ENCODE assay signal across 26 mouse cellular contexts in the genomic region with DNA sequence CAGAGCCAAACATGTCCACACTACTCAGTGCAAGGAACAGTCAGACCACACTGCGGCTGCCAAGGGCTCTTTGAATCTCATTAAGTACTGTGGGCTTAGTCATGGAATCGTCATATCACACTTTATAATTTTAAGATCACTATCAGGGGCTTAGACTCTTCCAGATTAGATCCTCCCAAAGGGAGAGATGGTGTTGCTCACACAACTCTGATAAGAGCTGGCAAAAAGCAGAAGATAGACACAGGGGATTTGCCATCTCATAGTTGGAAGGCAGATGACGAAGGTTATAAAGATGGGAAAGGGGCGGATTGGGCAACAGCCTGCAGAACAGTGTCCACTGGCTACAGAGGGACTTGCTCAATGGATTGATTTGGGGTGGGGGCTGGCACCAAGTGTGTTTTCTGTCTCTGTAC. TPM values are rescaled to one million over a fixed set of nuclear protein-coding genes. Genes with fewer than 3 reads are reported as not detected.
DNase-seq lines count a peak whose midpoint lies in the region; ATAC-seq and TF ChIP-seq lines count a peak whose summit lies in the region.
"Had no signal": no experiment of that assay in that cellular context is flagged by ENCODE, and none has a peak within 500 bp of the region (broad histone marks: within the 10 kb centered on the region; RNA-seq: fewer than 3 reads in every experiment).

No protein-coding gene starts in this region.

- H3K9me3 ChIP-seq in lung, embryonic 14.5 days (ENCODE audit: low read depth, low read length) = no peaks in the 10 kb centered on the region
- no peaks in the 10 kb centered on the region for H3K9me3 ChIP-seq in lung, embryonic 16.5 days (ENCODE audit: control insufficient read depth, low read length)
- H3K9me3 ChIP-seq: embryonic facial prominence, embryonic 15.5 days; forebrain, embryonic 15.5 days; heart, embryonic 15.5 days; limb, embryonic 12.5 days; stomach, embryonic 15.5 days had no signal

- H3K36me3 ChIP-seq in lung, embryonic 14.5 days (ENCODE audit: insufficient read depth) = peaks cover 7% of the 10 kb centered on the region; the same call in 1 of the 2 replicates
- no peaks in the 10 kb centered on the region for H3K36me3 ChIP-seq in lung, embryonic 16.5 days (ENCODE audit: control insufficient read depth, insufficient read depth, low read length)
- H3K36me3 ChIP-seq: forebrain, embryonic 15.5 days; heart, embryonic 15.5 days; limb, embryonic 12.5 days; stomach, embryonic 15.5 days had no signal

- DNase-seq in lung, embryonic 14.5 days = peak; percentile 67
- no peak for DNase-seq in lung, adult 2 months
- peak; percentile 67 for DNase-seq in NIH3T3 (ENCODE audit: low read depth)
- no peak for DNase-seq in left cerebral cortex, adult 8-10 months (ENCODE audit: low spot score in 2 of 2)
- no peak for DNase-seq in right cerebral cortex, adult 18-20 months
- DNase-seq: adrenal gland, postnatal 25 days; cerebellum, adult 9-10 months; gastrocnemius, postnatal 14 days; heart, postnatal 36 days; kidney, adult 18-20 months; kidney, postnatal 4 days; midbrain, embryonic 14.5 days; right cerebral cortex, postnatal 4 days; thymus, postnatal 36 days had no signal

- no peak overlapping the region for H3K4me3 ChIP-seq in lung, embryonic 14.5 days (ENCODE audit: low read depth, low read length)
- H3K4me3 ChIP-seq in lung, adult 2 months (replicated peaks; ENCODE audit: extremely low read depth, low read depth, low read length) = no peak overlapping the region
- H3K4me3 ChIP-seq in lung, embryonic 16.5 days (ENCODE audit: low read length) = no peak overlapping the region
- H3K4me3 ChIP-seq: embryonic facial prominence, embryonic 15.5 days; forebrain, embryonic 15.5 days; heart, embryonic 15.5 days; limb, embryonic 12.5 days; stomach, embryonic 15.5 days had no signal

- ATAC-seq in lung, embryonic 14.5 days (ENCODE audit: insufficient read depth) = peak; percentile 67
- peak; percentile 80 for ATAC-seq in lung, embryonic 16.5 days (ENCODE audit: low read depth)
- peak; percentile 56 for ATAC-seq in megakaryocyte, adult 5-6 weeks (ENCODE audit: poor library complexity, severe bottlenecking)
- ATAC-seq: forebrain, embryonic 15.5 days; inflammation-experienced regulatory T-cells, adult 6 months had no signal

- no peak overlapping the region for H3K4me2 ChIP-seq in lung, embryonic 14.5 days
- no peak overlapping the region for H3K4me2 ChIP-seq in lung, embryonic 16.5 days (ENCODE audit: low read depth, low read length)
- H3K4me2 ChIP-seq: embryonic facial prominence, embryonic 15.5 days; forebrain, embryonic 15.5 days; heart, embryonic 15.5 days; hindbrain, embryonic 14.5 days; limb, embryonic 12.5 days; liver, embryonic 11.5 days; stomach, embryonic 15.5 days had no signal

- 63% methylated on average over 4 of the region's 4 CpGs for WGBS in lung, embryonic 14.5 days
- 68% methylated on average over 4 of the region's 4 CpGs for WGBS in lung, adult 2 months
- 60% methylated on average over 4 of the region's 4 CpGs for WGBS in lung, embryonic 16.5 days

- H3K27ac ChIP-seq in lung, embryonic 14.5 days (ENCODE audit: low read depth) = no peak overlapping the region
- H3K27ac ChIP-seq in lung, embryonic 16.5 days (ENCODE audit: low read length) = no peak overlapping the region
- H3K27ac ChIP-seq: embryonic facial prominence, embryonic 15.5 days; forebrain, embryonic 15.5 days; heart, embryonic 15.5 days; hindbrain, embryonic 14.5 days; limb, embryonic 12.5 days; macrophage had no signal

- no peak for TF ChIP-seq CTCF in lung, embryonic 14.5 days (IDR thresholded peaks at IDR 0.05; ENCODE audit: low read depth)
- no peak for TF ChIP-seq CTCF in lung, adult 2 months (IDR thresholded peaks at IDR 0.05; ENCODE audit: insufficient read depth, low read length)

- H3K9ac ChIP-seq in lung, embryonic 14.5 days = no peak overlapping the region
- H3K9ac ChIP-seq in lung, embryonic 16.5 days (ENCODE audit: low read length) = no peak overlapping the region
- H3K9ac ChIP-seq: embryonic facial prominence, embryonic 15.5 days; forebrain, embryonic 15.5 days; heart, embryonic 15.5 days; hindbrain, embryonic 14.5 days; limb, embryonic 12.5 days; stomach, embryonic 15.5 days had no signal

- H3K4me1 ChIP-seq in lung, embryonic 14.5 days (ENCODE audit: insufficient read depth) = peaks cover 5% of the 10 kb centered on the region
- no peaks in the 10 kb centered on the region; the same call in 1 of the 2 replicates for H3K4me1 ChIP-seq in lung, adult 2 months (ENCODE audit: control insufficient read depth, insufficient read depth, low read length)
- H3K4me1 ChIP-seq in lung, embryonic 16.5 days (replicated peaks; ENCODE audit: control insufficient read depth, insufficient read depth, low read length) = peaks cover 26% of the 10 kb centered on the region
- H3K4me1 ChIP-seq: forebrain, embryonic 15.5 days; stomach, embryonic 15.5 days had no signal

- no peak for TF ChIP-seq POLR2A in lung, adult 2 months (IDR thresholded peaks at IDR 0.05; ENCODE audit: borderline replicate concordance, extremely low read depth, low read depth, low read length)

- H3K27me3 ChIP-seq in lung, embryonic 14.5 days (ENCODE audit: insufficient read depth, low read length) = no peaks in the 10 kb centered on the region
- no peaks in the 10 kb centered on the region for H3K27me3 ChIP-seq in lung, embryonic 16.5 days (ENCODE audit: control insufficient read depth, insufficient read depth, low read depth, low read length)
- H3K27me3 ChIP-seq: CH12.LX; embryonic facial prominence, embryonic 15.5 days; forebrain, embryonic 15.5 days; heart, embryonic 15.5 days; stomach, embryonic 15.5 days had no signal

RNA-seq across cellular contexts. Expression of gene Il1rl2, which starts 31.0 kb away (rescaled TPM):
- polyA plus RNA-seq in lung, embryonic 14.5 days (2014; fragmentation: Nextera tagmentation; extraction: Ambion mirVana) = 7.7 and 7.9 TPM in 2 replicates
- 4.4 and 8.4 TPM in 2 replicates for polyA plus RNA-seq in lung, adult 2 months (2012; rRNA removed)
- polyA plus RNA-seq in lung, embryonic 16.5 days (2015; fragmentation: Nextera tagmentation; extraction: Ambion mirVana) = 12.4 and 13.2 TPM in 2 replicates
- 4.0 and 6.2 TPM in 2 replicates for total RNA-seq in megakaryocyte, adult 5-6 weeks (2015)
- total RNA-seq in megakaryocyte, adult 5-6 weeks (2017) = 4.2 and 5.3 TPM in 2 replicates
- 1 to 10 TPM in 2 of 4 experiments, under 1 TPM in 2; 0.33 to 1.8 (median 1.2) TPM for total RNA-seq in left cerebral cortex, adult 8-10 months (2022)
- total RNA-seq: CH12.LX had no signal

Comparison
In these comparisons a context has a peak if more than half of its experiments do, and no peak if none do; other contexts are left out.
1. DNase-seq: peak in lung, embryonic 14.5 days (single experiment) and NIH3T3 (single experiment); none in lung, adult 2 months (single experiment), left cerebral cortex, adult 8-10 months (0 of 2) and right cerebral cortex, adult 18-20 months (single experiment).
2. Peak in every context shown above with its lines, with median percentiles within 50 percentile points of each other: ATAC-seq.